In genomic region chr5:116526324-116526723, GRCm38 (mm10) we compare ENCODE assay signal across 10 mouse cellular contexts.
DNase-seq lines count a peak whose midpoint lies in the region; ATAC-seq lines count a peak whose summit lies in the region.
"Had no signal": no experiment of that assay in that cellular context is flagged by ENCODE, and none has a peak within 500 bp of the region (broad histone marks: within the 10 kb centered on the region; RNA-seq: fewer than 3 reads in every experiment).

No protein-coding gene starts in this region.

- peak; percentile 31 for DNase-seq in R1 (ENCODE audit: low read depth, low spot score)
- peak; percentile 56 to 77 for DNase-seq in cerebellum, adult 18-20 months
- DNase-seq in frontal cortex, postnatal 36 days (ENCODE audit: low spot score in 2 of 2): peak; percentile 58 to 90
- peak; percentile 50 for DNase-seq in left cerebral cortex, postnatal 4 days
- no peak for DNase-seq in testis, postnatal 10 days (ENCODE audit: low spot score)
- no peak for DNase-seq in adrenal gland, postnatal 36 days
- no peak for DNase-seq in thymus, postnatal 4 days
- DNase-seq: gastrocnemius, postnatal 25 days; kidney, postnatal 14 days had no signal

- intact Hi-C loops in left cerebral cortex, postnatal 4 days (cut with DNase I): no loop called here

- no peak for ATAC-seq in erythroid progenitor cell, adult 5-6 weeks (replicated peaks; ENCODE audit: low FRiP score, poor library complexity, severe bottlenecking)

Comparison
In these comparisons a context has a peak if more than half of its experiments do, and no peak if none do; other contexts are left out.
1. DNase-seq: peak in R1 (single experiment), cerebellum, adult 18-20 months (2 of 2), frontal cortex, postnatal 36 days (2 of 2) and left cerebral cortex, postnatal 4 days (single experiment); none in testis, postnatal 10 days (single experiment), adrenal gland, postnatal 36 days (0 of 2) and thymus, postnatal 4 days (single experiment).